Mouse (Mus musculus) liver, embryonic 14.5 days (tissue): Measurements from ENCODE around the gene Rnf220. TPM values are rescaled to one million over a fixed set of nuclear protein-coding genes. Genes with fewer than 3 reads are reported as not detected.

Experiments used
- ATAC-seq: fragments of 200-750 bp; cut with Nextera tagmentation; 2 replicates; pipeline ENCODE4 v1.8.0; 2017; ENCODE audit warnings: moderate number of reproducible peaks, mild to moderate bottlenecking, moderate library complexity; ENCODE audit not compliant: insufficient read depth
- DNase-seq, 3 experiments: peaks; one replicate each; pipeline ENCODE4 v3.0.0-alpha.2; 2012 to 2013; ENCODE audit warnings: low read depth in 3 of 3, low spot score in 3 of 3
- H3K27ac ChIP-seq: fragments of 300-500 bp; sonication (generic); 2 replicates; pipeline ENCODE4 v1.5.1; 2014; ENCODE audit warnings: moderate library complexity, mild to moderate bottlenecking, control low read depth, inconsistent platforms
- H3K27me3 ChIP-seq: fragments of 300-500 bp; sonication (generic); 2 replicates; pipeline ENCODE4 v1.6.1; 2014; ENCODE audit warnings: mild to moderate bottlenecking, low read length, moderate library complexity; ENCODE audit not compliant: control insufficient read depth, insufficient read depth
- H3K36me3 ChIP-seq: fragments of 300-500 bp; sonication (generic); replicated peaks from 2 replicates; pipeline ENCODE4 v1.6.1; 2014; ENCODE audit warnings: low read depth; ENCODE audit not compliant: control insufficient read depth, insufficient read depth
- H3K4me1 ChIP-seq, 2 experiments: fragments of 200-500 bp in 1 of 2; fragments of 300-500 bp in 1 of 2; sonication (generic) in 1 of 2; replicated peaks; 2 replicates each; pipeline ENCODE4 v1.6.1; 2012 to 2014; ENCODE audit warnings: antibody characterized with exemption in 1 of 2, inconsistent platforms in 1 of 2, low read length in 1 of 2; ENCODE audit not compliant: control insufficient read depth in 2 of 2, insufficient read depth in 2 of 2
- H3K4me2 ChIP-seq: fragments of 300-500 bp; sonication (generic); 2 replicates; pipeline ENCODE4 v1.6.1; 2014; ENCODE audit warnings: low read depth, mild to moderate bottlenecking, control low read depth, moderate library complexity
- H3K4me3 ChIP-seq, 2 experiments: fragments of 200-500 bp in 1 of 2; fragments of 300-500 bp in 1 of 2; sonication (generic) in 1 of 2; 2 replicates each; pipeline ENCODE4 v1.5.1; 2012 to 2014; ENCODE audit warnings: low read depth in 2 of 2, low read length in 2 of 2, mild to moderate bottlenecking in 2 of 2, control low read depth in 1 of 2, inconsistent platforms in 1 of 2, moderate library complexity in 1 of 2; ENCODE audit not compliant: insufficient read depth in 1 of 2
- H3K9ac ChIP-seq: fragments of 300-500 bp; sonication (generic); replicated peaks from 2 replicates; pipeline ENCODE4 v1.6.1; 2014; ENCODE audit warnings: mild to moderate bottlenecking, control low read depth, moderate library complexity
- H3K9me3 ChIP-seq: fragments of 300-500 bp; sonication (generic); 2 replicates; pipeline ENCODE4 v1.6.1; 2016; ENCODE audit warnings: low read length, mixed read lengths; ENCODE audit not compliant: control insufficient read depth
- CTCF ChIP-seq: IDR thresholded peaks from 2 replicates; pipeline ENCODE4 v1.5.1; 2016; ENCODE audit warnings: antibody characterized with exemption, low read depth, control low read depth
- EP300 ChIP-seq: IDR thresholded peaks from 2 replicates; pipeline ENCODE4 v1.6.1; 2016; ENCODE audit warnings: antibody characterized with exemption, low read depth
- WGBS: fragments of 180-500 bp; shearing (Covaris S2); extraction: QIAGEN DNeasy Blood & Tissue Kit; methylation state at CpG from one replicate; pipeline ENCODE4 v1.1.7; 2014; ENCODE audit not compliant: insufficient replicate concordance; 5-methylcytosine and 5-hydroxymethylcytosine counted together
- polyA plus RNA-seq, 2 experiments: library from polyadenylated mRNA; depleted of rRNA in 1 of 2; stranded (reverse) in 1 of 2; unstranded in 1 of 2; fragments of >200 nt; fragmentation: Nextera tagmentation in 1 of 2; extraction: Ambion mirVana in 1 of 2; gene quantifications; 2 replicates each; pipeline versions ENCODE4 v1.2.1 to v1.2.3; 2012 to 2014

Rnf220 gene
- polyA plus RNA-seq, 2 experiments = 17.9 to 29.1 TPM

- WGBS = 35% methylated on average over 5 of the region's 5 CpGs
- Histone ChIP-seq H3K9ac (no peak overlapping the region), H3K9me3 (no peaks in the 10 kb centered on the region), H3K4me2 (no peak overlapping the region), H3K4me1 (no peaks in the 10 kb centered on the region), H3K36me3 (no peaks in the 10 kb centered on the region), H3K27me3 (no peaks in the 10 kb centered on the region), H3K27ac (no peak overlapping the region), H3K4me3 (no peak overlapping the region)
- DNase-seq (no peak), ATAC-seq (no peak)
- TF ChIP-seq CTCF = no peak
- no peak for TF ChIP-seq EP300
Measured at GRCm38 (mm10) chr4:117407945-117408344, 88.9 kb downstream of the Rnf220 start.

- Histone ChIP-seq H3K4me2 (no peak overlapping the region), H3K27me3 (no peaks in the 10 kb centered on the region), H3K9ac (no peak overlapping the region), H3K4me3 (no peak overlapping the region), H3K36me3 (no peaks in the 10 kb centered on the region), H3K27ac (no peak overlapping the region), H3K9me3 (no peaks in the 10 kb centered on the region), H3K4me1 (no peaks in the 10 kb centered on the region)
- WGBS = 58% methylated on average over 9 of the region's 9 CpGs
- no peak for DNase-seq
- ATAC-seq = no peak
- TF ChIP-seq CTCF (no peak), EP300 (no peak)
Measured at GRCm38 (mm10) chr4:117405999-117406398, 90.9 kb downstream of the Rnf220 start.

GRCm38 (mm10) chr4:117405211-117405610, 91.6 kb downstream of the Rnf220 start:
- Histone ChIP-seq H3K4me2 (no peak overlapping the region), H3K27me3 (no peaks in the 10 kb centered on the region), H3K9ac (no peak overlapping the region), H3K27ac (no peak overlapping the region), H3K4me3 (no peak overlapping the region), H3K4me1 (no peaks in the 10 kb centered on the region), H3K9me3 (no peaks in the 10 kb centered on the region), H3K36me3 (no peaks in the 10 kb centered on the region)
- TF ChIP-seq EP300 (no peak), CTCF (no peak)
- DNase-seq (no peak), ATAC-seq (no peak)
- WGBS = 77% methylated on average over 6 of the region's 6 CpGs

GRCm38 (mm10) chr4:117403411-117403810, 93.4 kb downstream of the Rnf220 start:
- H3K9ac ChIP-seq = no peak overlapping the region
- no peak overlapping the region for H3K4me2 ChIP-seq
- TF ChIP-seq CTCF = no peak
- TF ChIP-seq EP300 = no peak
- H3K27me3 ChIP-seq = no peaks in the 10 kb centered on the region
- WGBS = 51% methylated on average over 3 of the region's 3 CpGs
- no peak overlapping the region for H3K4me3 ChIP-seq
- H3K4me1 ChIP-seq = no peaks in the 10 kb centered on the region
- no peaks in the 10 kb centered on the region for H3K9me3 ChIP-seq
- DNase-seq = no peak
- H3K27ac ChIP-seq = no peak overlapping the region
- H3K36me3 ChIP-seq = no peaks in the 10 kb centered on the region
- ATAC-seq = no peak

GRCm38 (mm10) chr4:117397128-117397527, 99.7 kb downstream of the Rnf220 start:
- H3K4me3 ChIP-seq = no peak overlapping the region
- 65% methylated on average over 11 of the region's 11 CpGs for WGBS
- H3K27ac ChIP-seq = no peak overlapping the region
- TF ChIP-seq EP300 (no peak), CTCF (no peak)
- H3K27me3 ChIP-seq = no peaks in the 10 kb centered on the region
- H3K4me1 ChIP-seq = 0 out of 4 replicates have a peak, but pooled peaks cover 0 to 2% of the 10 kb centered on the region in 2 experiments
- H3K36me3 ChIP-seq = no peaks in the 10 kb centered on the region
- no peak for DNase-seq
- ATAC-seq = no peak
- H3K9me3 ChIP-seq = no peaks in the 10 kb centered on the region
- H3K9ac ChIP-seq = no peak overlapping the region
- H3K4me2 ChIP-seq = no peak overlapping the region
